Mouse (Mus musculus): ENCODE measurements at regions not wholly inside any gene's neighbourhood (a gene's known extent, or its start where the extent isn't known, plus 50 kb on each side); places are given as distances from the start of the nearest gene placed in this dataset.

- H3K4me1 ChIP-seq (ENCODE audit: control insufficient read depth, insufficient read depth, low read length), result no peaks in the 10 kb centered on the region
- 88% methylated on average over 2 of the region's 2 CpGs for WGBS
- H3K4me3 ChIP-seq (ENCODE audit: insufficient read depth, low read depth, low read length), result no peak overlapping the region
- no peak for TF ChIP-seq CTCF (IDR thresholded peaks at IDR 0.05; ENCODE audit: insufficient read depth, low read depth, low read length)
- no peak for TF ChIP-seq POLR2A (IDR thresholded peaks at IDR 0.05; ENCODE audit: insufficient read depth, low read depth, low read length)
- H3K27ac ChIP-seq (ENCODE audit: insufficient read depth, low read depth, low read length), result no peak overlapping the region
These were observed 61.0 kb upstream of the Dnajc24 start for GRCm38 (mm10) chr2:106064316-106064715.

Data from olfactory bulb, adult 2 months (tissue).